Mouse (Mus musculus): ENCODE measurements at regions not wholly inside any gene's neighbourhood (a gene's known extent, or its start where the extent isn't known, plus 50 kb on each side); places are given as distances from the start of the nearest gene placed in this dataset.

DNA sequence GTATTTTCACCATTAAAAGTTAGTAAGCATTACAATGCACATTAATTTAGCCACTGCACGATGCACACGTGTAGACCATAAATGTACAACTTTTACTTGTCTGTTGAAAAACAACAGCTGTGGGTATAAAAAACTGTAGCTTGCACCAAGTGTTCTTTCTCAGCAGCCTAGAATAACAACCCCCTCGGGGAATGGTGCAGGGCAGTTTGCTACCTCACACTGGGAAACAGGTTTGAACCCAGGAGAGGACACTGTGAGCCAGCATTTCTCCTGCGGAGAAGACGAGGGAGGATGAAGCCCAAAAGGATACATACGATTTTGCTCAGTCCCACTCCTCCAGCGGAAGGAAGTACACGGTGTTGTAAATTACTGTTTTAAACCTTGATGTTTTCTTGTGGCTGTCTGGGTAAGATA is 65.2 kb upstream of the Usp38 start:
- Histone ChIP-seq H3K27me3 (no peaks in the 10 kb centered on the region), H3K4me3 (no peak overlapping the region), H3K27ac (replicated peaks) (no peak overlapping the region), H3K36me3 (no peaks in the 10 kb centered on the region), H3K4me1 (no peaks in the 10 kb centered on the region), H3K9me3 (no peaks in the 10 kb centered on the region), H3K4me2 (replicated peaks) (no peak overlapping the region), H3K9ac (replicated peaks) (no peak overlapping the region)
- WGBS: 87% methylated on average over 8 of the region's 8 CpGs
- no peak for ATAC-seq (replicated peaks)

DNA sequence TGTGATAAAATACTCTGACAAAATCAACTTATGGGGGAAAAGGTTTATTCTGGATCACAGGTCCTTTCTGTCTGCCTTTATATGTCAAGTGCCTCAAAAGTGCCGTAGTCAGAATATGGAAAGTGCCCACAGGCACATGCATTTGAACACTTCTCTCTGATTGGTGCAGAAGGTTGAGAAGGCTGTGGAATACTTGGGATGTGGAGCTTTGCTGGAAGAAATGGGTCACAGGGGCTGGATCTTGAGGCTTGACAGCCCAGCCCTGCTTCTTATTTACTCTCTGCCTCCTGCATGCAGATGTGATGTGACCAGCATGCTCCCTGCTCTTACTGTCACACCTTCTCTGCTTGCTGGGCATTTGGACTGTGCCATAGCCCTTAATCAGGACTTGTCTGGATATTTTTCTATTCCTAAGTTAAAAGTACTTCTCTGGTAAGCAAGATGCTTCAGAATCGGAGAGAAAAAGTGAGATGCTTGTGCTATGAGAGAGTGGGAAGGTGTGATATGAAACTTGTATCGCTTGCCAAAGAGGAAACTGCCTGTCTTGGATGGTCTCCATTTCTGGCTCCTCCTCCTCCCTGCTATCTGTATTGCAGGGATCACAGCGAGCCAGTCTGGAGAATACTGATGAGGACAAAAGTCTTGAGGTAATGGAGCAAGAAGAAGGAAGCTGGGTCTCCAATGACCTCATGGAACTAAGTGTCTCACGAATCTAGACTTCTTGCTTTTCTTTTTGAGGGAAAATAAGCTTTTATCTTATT is 54.5 kb upstream of the Usp38 start:
- 65% methylated on average over 5 of the region's 5 CpGs for WGBS
- Histone ChIP-seq H3K9me3 (no peaks in the 10 kb centered on the region), H3K27me3 (no peaks in the 10 kb centered on the region), H3K4me1 (0 out of 2 replicates have a peak, but pooled peaks cover 2% of the 10 kb centered on the region), H3K4me2 (replicated peaks) (no peak overlapping the region), H3K27ac (replicated peaks) (no peak overlapping the region), H3K36me3 (no peaks in the 10 kb centered on the region), H3K4me3 (no peak overlapping the region), H3K9ac (replicated peaks) (no peak overlapping the region)
- no peak for ATAC-seq (replicated peaks)

DNA sequence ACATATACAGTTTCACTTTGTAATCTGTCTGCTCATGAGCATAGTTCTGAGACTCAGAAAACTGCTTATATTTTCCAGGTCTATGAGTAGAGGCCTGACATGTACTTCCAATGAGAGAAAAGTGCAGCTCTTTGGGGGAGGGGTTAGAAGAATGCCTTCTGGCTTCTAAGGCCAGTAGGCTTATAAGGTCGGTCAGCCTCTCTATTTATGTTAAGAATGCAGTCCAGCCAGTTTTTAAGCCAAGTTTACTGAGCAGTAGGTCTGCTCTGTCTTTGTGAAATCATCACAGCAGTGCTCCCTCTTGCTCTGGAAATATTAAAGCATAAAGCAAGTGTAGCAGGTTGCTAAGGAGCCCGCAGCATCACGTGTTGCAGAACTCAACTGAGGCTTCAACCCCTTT is 53.8 kb upstream of the Usp38 start:
- H3K36me3 ChIP-seq: no peaks in the 10 kb centered on the region
- no peak overlapping the region for H3K4me2 ChIP-seq (replicated peaks)
- no peak for ATAC-seq (replicated peaks)
- H3K9ac ChIP-seq (replicated peaks): no peak overlapping the region
- H3K9me3 ChIP-seq: no peaks in the 10 kb centered on the region
- no peaks in the 10 kb centered on the region for H3K27me3 ChIP-seq
- WGBS: 76% methylated on average over 3 of the region's 3 CpGs
- 0 out of 2 replicates have a peak, but pooled peaks cover 2% of the 10 kb centered on the region for H3K4me1 ChIP-seq
- no peak overlapping the region for H3K4me3 ChIP-seq
- H3K27ac ChIP-seq (replicated peaks): no peak overlapping the region

DNA sequence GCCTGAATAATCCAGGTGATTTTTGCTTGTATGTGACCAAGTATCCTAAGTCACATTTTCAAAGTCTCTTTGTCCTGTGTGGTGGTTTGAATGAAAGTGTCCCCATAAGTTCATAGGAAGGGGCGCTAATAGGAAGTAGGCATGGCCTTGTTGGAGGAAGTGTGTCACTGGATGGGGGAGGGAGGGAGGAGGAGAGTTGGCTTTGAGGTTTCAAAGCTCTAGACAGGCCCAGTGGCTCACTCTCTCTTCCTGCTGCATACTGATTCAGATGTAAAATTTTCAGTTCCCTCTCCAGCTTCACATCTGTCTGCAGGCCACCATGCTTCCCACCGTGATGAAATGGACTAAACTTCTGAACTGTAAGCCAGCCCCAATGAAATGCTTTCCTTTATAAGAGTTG is 52.0 kb upstream of the Usp38 start:
- H3K4me1 ChIP-seq: 0 out of 2 replicates have a peak, but pooled peaks cover 2% of the 10 kb centered on the region
- no peak overlapping the region for H3K4me3 ChIP-seq
- no peak overlapping the region for H3K27ac ChIP-seq (replicated peaks)
- no peak overlapping the region for H3K9ac ChIP-seq (replicated peaks)
- H3K4me2 ChIP-seq (replicated peaks): no peak overlapping the region
- H3K36me3 ChIP-seq: no peaks in the 10 kb centered on the region
- no peak for ATAC-seq (replicated peaks)
- no peaks in the 10 kb centered on the region for H3K27me3 ChIP-seq
- WGBS: 93% methylated on average over 2 of the region's 2 CpGs
- H3K9me3 ChIP-seq: no peaks in the 10 kb centered on the region

Data from forebrain, embryonic 15.5 days (tissue).